Mouse (Mus musculus) limb, embryonic 11.5 days (tissue): ENCODE data around the gene Sox6. TPM values are rescaled to one million over a fixed set of nuclear protein-coding genes. Genes with fewer than 3 reads are reported as not detected.

Experiments used
- ATAC-seq: fragments of 200-750 bp; cut with Nextera tagmentation; 2 replicates; pipeline ENCODE4 v1.8.0; 2017; ENCODE audit warnings: low read depth; ENCODE audit not compliant: insufficient number of reproducible peaks, low FRiP score, low TSS enrichment
- DNase-seq: peaks from one replicate; pipeline ENCODE4 v3.0.0-alpha.2; 2015; ENCODE audit warnings: low spot score
- H3K27ac ChIP-seq: fragments of 300-500 bp; sonication (generic); replicated peaks from 2 replicates; pipeline ENCODE4 v1.5.1; 2014; ENCODE audit warnings: low read depth, mild to moderate bottlenecking, low read length
- H3K27me3 ChIP-seq: fragments of 300-500 bp; sonication (generic); 2 replicates; pipeline ENCODE4 v1.6.1; 2014; ENCODE audit warnings: mild to moderate bottlenecking, low read length, mixed read lengths; ENCODE audit not compliant: control insufficient read depth, insufficient read depth
- H3K36me3 ChIP-seq: fragments of 300-500 bp; sonication (generic); 2 replicates; pipeline ENCODE4 v1.6.1; 2014; ENCODE audit warnings: mild to moderate bottlenecking, low read length, moderate library complexity, mixed read lengths; ENCODE audit not compliant: control insufficient read depth, insufficient read depth
- H3K4me1 ChIP-seq: fragments of 300-500 bp; sonication (generic); 2 replicates; pipeline ENCODE4 v1.6.1; 2014; ENCODE audit warnings: low read length, mixed read lengths; ENCODE audit not compliant: control insufficient read depth, insufficient read depth
- H3K4me2 ChIP-seq: fragments of 300-500 bp; sonication (generic); 2 replicates; pipeline ENCODE4 v1.6.1; 2014; ENCODE audit warnings: low read depth, mild to moderate bottlenecking, moderate library complexity; ENCODE audit not compliant: severe bottlenecking
- H3K4me3 ChIP-seq: fragments of 300-500 bp; sonication (generic); 2 replicates; pipeline ENCODE4 v1.5.1; 2014; ENCODE audit warnings: low read depth, low read length
- H3K9ac ChIP-seq: fragments of 300-500 bp; sonication (generic); 2 replicates; pipeline ENCODE4 v1.6.1; 2014; ENCODE audit warnings: mild to moderate bottlenecking, low read length
- H3K9me3 ChIP-seq: fragments of 300-500 bp; sonication (generic); 2 replicates; pipeline ENCODE4 v1.6.1; 2016; ENCODE audit warnings: low read length; ENCODE audit not compliant: control insufficient read depth
- WGBS: fragments of 180-500 bp; shearing (Covaris S2); extraction: QIAGEN DNeasy Blood & Tissue Kit; methylation state at CpG from one replicate; pipeline ENCODE4 v1.1.7; 2014; 5-methylcytosine and 5-hydroxymethylcytosine counted together
- polyA plus RNA-seq: library from polyadenylated mRNA; unstranded; fragments of >200 nt; fragmentation: Nextera tagmentation; extraction: Ambion mirVana; gene quantifications from 2 replicates; pipeline ENCODE4 v1.2.1, GENCODE M21; 2014

Sox6 gene
- polyA plus RNA-seq, 1 experiment from 2014 or later: 58.1 TPM

DNA sequence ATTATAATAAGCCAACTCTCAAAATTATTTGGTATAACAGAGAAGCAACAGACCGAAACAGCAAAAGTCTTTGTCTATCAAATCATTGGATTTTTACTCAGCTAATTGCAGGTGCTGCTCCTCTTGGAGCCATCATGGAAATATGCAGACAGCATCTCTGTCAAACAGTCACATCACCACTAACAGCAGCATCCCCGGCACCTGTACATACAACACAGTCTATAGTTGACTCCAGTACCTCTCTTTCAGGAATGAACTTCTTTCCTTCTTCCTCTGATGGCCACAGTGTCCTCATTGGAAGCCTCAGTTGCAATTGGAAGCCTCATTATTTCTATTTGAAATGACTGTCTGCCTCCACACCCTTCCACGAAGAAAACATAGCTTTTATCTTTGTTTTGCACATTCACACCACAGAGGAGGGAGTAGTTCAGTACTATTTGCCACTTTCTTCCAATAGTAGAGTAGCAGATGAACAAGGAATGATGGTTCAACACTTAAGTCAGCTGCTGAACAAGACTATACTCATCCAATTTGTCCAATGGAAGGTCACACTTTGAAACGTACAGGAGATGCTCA, 192.7 kb downstream of the Sox6 start:
- DNase-seq: no peak

GRCm38 (mm10) chr7:115844910-115845309, 193.7 kb downstream of the Sox6 start:
- Histone ChIP-seq H3K27me3 (no peaks in the 10 kb centered on the region), H3K9me3 (no peaks in the 10 kb centered on the region), H3K9ac (no peak overlapping the region), H3K4me1 (no peaks in the 10 kb centered on the region), H3K4me2 (no peak overlapping the region), H3K27ac (no peak overlapping the region), H3K4me3 (no peak overlapping the region), H3K36me3 (no peaks in the 10 kb centered on the region)
- no peak for DNase-seq
- no peak for ATAC-seq
- WGBS: 83% methylated on average over 3 of the region's 3 CpGs

More for the DNA sequence above, 192.7 kb downstream of the Sox6 start:
- Histone ChIP-seq H3K27ac (no peak overlapping the region), H3K4me1 (no peaks in the 10 kb centered on the region), H3K4me2 (no peak overlapping the region), H3K4me3 (no peak overlapping the region), H3K9ac (no peak overlapping the region), H3K9me3 (no peaks in the 10 kb centered on the region), H3K27me3 (no peaks in the 10 kb centered on the region), H3K36me3 (no peaks in the 10 kb centered on the region)
- 86% methylated on average over 4 of the region's 4 CpGs for WGBS
- no peak for ATAC-seq

DNA sequence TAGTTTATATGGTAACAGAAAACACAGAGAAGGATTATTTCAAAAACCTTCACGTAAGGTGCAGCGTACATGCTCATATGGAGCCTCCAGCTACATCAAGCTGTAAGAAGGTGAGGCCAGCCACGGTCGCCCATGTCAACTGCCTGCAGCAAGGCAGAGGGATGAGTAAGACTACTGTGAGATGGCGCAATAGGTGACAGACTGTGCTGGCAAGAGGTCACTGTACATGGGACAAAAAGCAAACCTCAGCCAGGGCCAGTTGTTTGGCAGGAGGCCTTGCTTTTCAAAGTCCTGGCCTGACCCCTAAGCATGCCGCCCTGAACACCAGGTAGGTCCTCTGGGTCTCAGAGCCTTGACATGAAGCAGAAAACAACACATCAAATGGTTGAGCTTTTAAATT, 194.2 kb downstream of the Sox6 start:
- Histone ChIP-seq H3K27ac (no peak overlapping the region), H3K36me3 (no peaks in the 10 kb centered on the region), H3K9ac (no peak overlapping the region)

DNA sequence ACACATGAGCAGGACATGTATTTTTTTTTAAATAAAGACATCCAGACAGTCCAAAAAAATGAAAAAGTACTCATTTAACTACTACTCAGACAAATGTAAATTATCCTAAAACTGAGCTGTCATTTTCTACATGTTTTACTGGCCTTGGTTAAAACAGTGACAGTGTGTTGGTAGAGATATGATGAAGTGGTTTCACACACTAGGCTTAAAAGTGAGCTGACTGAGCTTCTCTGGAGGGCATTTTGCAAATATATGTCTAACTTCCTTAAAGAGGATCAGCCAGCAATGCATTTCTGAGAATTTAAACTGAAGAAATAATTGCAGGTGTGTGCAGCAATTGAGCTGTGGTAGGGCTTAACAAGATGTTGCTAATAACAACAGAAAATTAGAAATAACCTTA, 196.3 kb downstream of the Sox6 start:
- ATAC-seq: no peak
- no peaks in the 10 kb centered on the region for H3K4me1 ChIP-seq

More for the DNA sequence above, 194.2 kb downstream of the Sox6 start:
- no peak overlapping the region for H3K4me2 ChIP-seq
- WGBS: 92% methylated on average over 6 of the region's 6 CpGs
- no peaks in the 10 kb centered on the region for H3K27me3 ChIP-seq
- no peaks in the 10 kb centered on the region for H3K9me3 ChIP-seq
- DNase-seq: no peak
- no peaks in the 10 kb centered on the region for H3K4me1 ChIP-seq
- no peak overlapping the region for H3K4me3 ChIP-seq
- ATAC-seq: no peak

DNA sequence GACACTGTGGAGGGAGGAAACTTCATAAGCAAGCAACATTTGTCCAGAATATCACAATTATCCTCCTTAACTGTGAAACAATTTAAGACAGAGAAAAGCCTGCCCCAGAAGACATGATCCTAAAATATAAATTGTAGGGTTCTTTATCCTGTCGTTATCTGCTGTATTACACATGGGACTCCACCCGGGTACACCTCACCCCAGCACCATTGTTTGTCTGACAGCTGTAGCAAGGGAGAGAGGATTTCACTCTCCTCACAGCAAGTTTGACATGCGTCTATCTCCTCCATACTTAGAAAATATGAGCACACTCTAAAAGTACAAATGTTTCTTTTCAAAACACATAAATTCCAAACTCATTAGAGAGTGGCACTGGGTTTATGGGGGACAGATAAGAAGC, 198.0 kb downstream of the Sox6 start:
- Histone ChIP-seq H3K4me2 (no peak overlapping the region), H3K9ac (no peak overlapping the region), H3K9me3 (no peaks in the 10 kb centered on the region), H3K4me3 (no peak overlapping the region), H3K27ac (no peak overlapping the region), H3K36me3 (no peaks in the 10 kb centered on the region), H3K4me1 (no peaks in the 10 kb centered on the region), H3K27me3 (no peaks in the 10 kb centered on the region)
- WGBS: 80% methylated on average over 3 of the region's 3 CpGs
- DNase-seq: no peak
- no peak for ATAC-seq

More for the DNA sequence above, 196.3 kb downstream of the Sox6 start:
- Histone ChIP-seq H3K9ac (no peak overlapping the region), H3K4me2 (no peak overlapping the region), H3K36me3 (no peaks in the 10 kb centered on the region), H3K4me3 (no peak overlapping the region), H3K27ac (no peak overlapping the region), H3K27me3 (no peaks in the 10 kb centered on the region), H3K9me3 (no peaks in the 10 kb centered on the region)
- no peak for DNase-seq

DNA sequence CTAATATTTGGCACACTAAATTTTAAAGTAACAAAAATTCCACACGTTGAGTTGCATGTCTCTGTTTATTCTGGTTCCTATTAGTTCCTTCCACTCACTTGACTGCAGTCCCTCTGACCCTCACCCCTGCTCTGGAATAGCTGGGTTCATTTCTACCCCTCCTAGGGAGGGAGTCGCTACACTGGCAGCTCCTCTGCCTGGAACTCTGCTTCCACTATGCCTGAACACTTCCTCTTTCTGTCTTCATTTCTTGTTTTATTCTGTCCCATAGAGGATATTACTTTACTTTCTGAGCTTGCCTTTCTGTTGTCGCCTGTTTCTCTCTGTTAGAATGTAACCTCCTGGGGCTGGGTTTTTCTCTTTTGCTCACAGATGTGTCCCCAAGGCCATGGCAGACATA, 203.6 kb downstream of the Sox6 start:
- Histone ChIP-seq H3K36me3 (no peaks in the 10 kb centered on the region), H3K4me3 (no peak overlapping the region), H3K4me1 (peaks cover 9% of the 10 kb centered on the region), H3K9me3 (no peaks in the 10 kb centered on the region), H3K9ac (no peak overlapping the region), H3K4me2 (no peak overlapping the region), H3K27ac (no peak overlapping the region), H3K27me3 (no peaks in the 10 kb centered on the region)
- no peak for DNase-seq
- no peak for ATAC-seq
- 77% methylated on average over 3 of the region's 3 CpGs for WGBS

DNA sequence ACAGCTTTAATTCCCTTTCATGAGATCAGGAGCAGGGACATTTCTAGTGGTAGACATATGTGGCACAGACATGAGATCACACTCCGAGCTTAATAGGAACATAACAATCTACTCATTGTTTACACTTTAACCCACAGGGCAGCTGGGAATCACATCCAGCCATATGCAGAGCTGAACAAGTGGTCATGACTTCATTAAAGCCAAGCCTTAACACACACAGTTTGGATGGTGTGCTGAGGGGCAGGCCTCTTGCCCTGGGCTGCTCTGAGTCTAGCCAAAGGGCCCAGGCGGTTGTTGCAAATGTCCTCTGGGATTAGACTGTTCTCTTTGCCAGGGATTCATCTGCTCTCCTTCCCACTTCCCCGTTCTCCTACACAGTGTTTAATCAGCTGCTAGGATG, 204.9 kb downstream of the Sox6 start:
- peaks cover 12% of the 10 kb centered on the region for H3K4me1 ChIP-seq
- DNase-seq (no peak), ATAC-seq (no peak)
- no peak overlapping the region for H3K4me2 ChIP-seq
- H3K9me3 ChIP-seq: no peaks in the 10 kb centered on the region
- H3K4me3 ChIP-seq: no peak overlapping the region
- H3K9ac ChIP-seq: no peak overlapping the region
- no peaks in the 10 kb centered on the region for H3K36me3 ChIP-seq
- 57% methylated on average over 3 of the region's 3 CpGs for WGBS
- H3K27ac ChIP-seq: no peak overlapping the region; the same call in 1 of the 2 replicates
- no peaks in the 10 kb centered on the region for H3K27me3 ChIP-seq

- H3K27ac ChIP-seq: no peak overlapping the region
- no peaks in the 10 kb centered on the region for H3K9me3 ChIP-seq
- WGBS: 86% methylated on average over 11 of the region's 11 CpGs
- H3K27me3 ChIP-seq: no peaks in the 10 kb centered on the region
- no peak overlapping the region for H3K4me2 ChIP-seq
- ATAC-seq (no peak), DNase-seq (no peak)
- H3K4me3 ChIP-seq: no peak overlapping the region
- no peaks in the 10 kb centered on the region for H3K36me3 ChIP-seq
- peaks cover 12% of the 10 kb centered on the region for H3K4me1 ChIP-seq
- no peak overlapping the region for H3K9ac ChIP-seq
Observed at GRCm38 (mm10) chr7:115830938-115831873, 207.4 kb downstream of the Sox6 start.
